Mouse (Mus musculus): ENCODE results near the gene Rgs7bp.

Gene Rgs7bp

GRCm38 (mm10) chr13:105055374-105055773, 644 bp upstream of the Rgs7bp start:
- Histone ChIP-seq H3K4me3 (replicated peaks; ENCODE audit: low read length) (peak overlapping the region; percentile 82; the same call in 1 of the 2 replicates), H3K36me3 (ENCODE audit: insufficient read depth, low read length) (no peaks in the 10 kb centered on the region)
- TF ChIP-seq CTCF (conservative IDR thresholded peaks at IDR 0.05; ENCODE audit: low read length) (no peak), POU5F1 (IDR thresholded peaks at IDR 0.05; ENCODE audit: borderline replicate concordance, low read length) (no peak), NANOG (IDR thresholded peaks at IDR 0.05; ENCODE audit: borderline replicate concordance, low read length) (no peak)

GRCm38 (mm10) chr13:105054941-105055309, 195 bp upstream of the Rgs7bp start:
- H3K36me3 ChIP-seq (ENCODE audit: insufficient read depth, low read length): no peaks in the 10 kb centered on the region
- H3K9me3 ChIP-seq (ENCODE audit: low read length): no peaks in the 10 kb centered on the region
- H3K27me3 ChIP-seq (ENCODE audit: insufficient read depth, low read length): peaks cover 76% of the 10 kb centered on the region
- H3K4me3 ChIP-seq (replicated peaks; ENCODE audit: low read length): peak overlapping the region; percentile 82
- peaks cover 16% of the 10 kb centered on the region for H3K4me1 ChIP-seq (replicated peaks; ENCODE audit: low read depth, low read length)
- TF ChIP-seq NANOG (IDR thresholded peaks at IDR 0.05; ENCODE audit: borderline replicate concordance, low read length) (no peak), POU5F1 (IDR thresholded peaks at IDR 0.05; ENCODE audit: borderline replicate concordance, low read length) (no peak), CTCF (conservative IDR thresholded peaks at IDR 0.05; ENCODE audit: low read length) (no peak)

More at GRCm38 (mm10) chr13:105055374-105055773, 644 bp upstream of the Rgs7bp start:
- Histone ChIP-seq H3K27me3 (ENCODE audit: insufficient read depth, low read length) (peaks cover 76% of the 10 kb centered on the region), H3K4me1 (replicated peaks; ENCODE audit: low read depth, low read length) (peaks cover 16% of the 10 kb centered on the region), H3K9me3 (ENCODE audit: low read length) (no peaks in the 10 kb centered on the region)

- no peak for TF ChIP-seq CTCF (conservative IDR thresholded peaks at IDR 0.05; ENCODE audit: low read length)
- TF ChIP-seq NANOG (IDR thresholded peaks at IDR 0.05; ENCODE audit: borderline replicate concordance, low read length): no peak
- no peak for TF ChIP-seq POU5F1 (IDR thresholded peaks at IDR 0.05; ENCODE audit: borderline replicate concordance, low read length)
- H3K36me3 ChIP-seq (ENCODE audit: insufficient read depth, low read length): no peaks in the 10 kb centered on the region
These were observed 1.1 kb downstream of the Rgs7bp start for GRCm38 (mm10) chr13:105053618-105054017.

GRCm38 (mm10) chr13:105051432-105051831, 3.3 kb downstream of the Rgs7bp start:
- peaks cover 16% of the 10 kb centered on the region for H3K4me1 ChIP-seq (replicated peaks; ENCODE audit: low read depth, low read length)
- no peaks in the 10 kb centered on the region for H3K36me3 ChIP-seq (ENCODE audit: insufficient read depth, low read length)
- H3K4me3 ChIP-seq (replicated peaks; ENCODE audit: low read length): no peak overlapping the region
- H3K9me3 ChIP-seq (ENCODE audit: low read length): no peaks in the 10 kb centered on the region
- H3K27me3 ChIP-seq (ENCODE audit: insufficient read depth, low read length): peaks cover 52% of the 10 kb centered on the region
- TF ChIP-seq POU5F1 (IDR thresholded peaks at IDR 0.05; ENCODE audit: borderline replicate concordance, low read length): no peak
- TF ChIP-seq NANOG (IDR thresholded peaks at IDR 0.05; ENCODE audit: borderline replicate concordance, low read length): no peak
- TF ChIP-seq CTCF (conservative IDR thresholded peaks at IDR 0.05; ENCODE audit: low read length): no peak

More at GRCm38 (mm10) chr13:105053618-105054017, 1.1 kb downstream of the Rgs7bp start:
- Histone ChIP-seq H3K9me3 (ENCODE audit: low read length) (no peaks in the 10 kb centered on the region), H3K4me1 (replicated peaks; ENCODE audit: low read depth, low read length) (peaks cover 16% of the 10 kb centered on the region), H3K27me3 (ENCODE audit: insufficient read depth, low read length) (peaks cover 68% of the 10 kb centered on the region), H3K4me3 (replicated peaks; ENCODE audit: low read length) (peak overlapping the region; percentile 82)

GRCm38 (mm10) chr13:105048662-105049061, 6.1 kb downstream of the Rgs7bp start:
- no peaks in the 10 kb centered on the region for H3K9me3 ChIP-seq (ENCODE audit: low read length)
- H3K4me1 ChIP-seq (replicated peaks; ENCODE audit: low read depth, low read length): peaks cover 5% of the 10 kb centered on the region
- no peak overlapping the region for H3K4me3 ChIP-seq (replicated peaks; ENCODE audit: low read length)
- no peaks in the 10 kb centered on the region for H3K36me3 ChIP-seq (ENCODE audit: insufficient read depth, low read length)
- TF ChIP-seq POU5F1 (IDR thresholded peaks at IDR 0.05; ENCODE audit: borderline replicate concordance, low read length): no peak
- no peak for TF ChIP-seq CTCF (conservative IDR thresholded peaks at IDR 0.05; ENCODE audit: low read length)
- no peak for TF ChIP-seq NANOG (IDR thresholded peaks at IDR 0.05; ENCODE audit: borderline replicate concordance, low read length)
- H3K27me3 ChIP-seq (ENCODE audit: insufficient read depth, low read length): peaks cover 24% of the 10 kb centered on the region

GRCm38 (mm10) chr13:105047377-105047776, 7.4 kb downstream of the Rgs7bp start:
- Histone ChIP-seq H3K27me3 (ENCODE audit: insufficient read depth, low read length) (peaks cover 12% of the 10 kb centered on the region), H3K4me1 (replicated peaks; ENCODE audit: low read depth, low read length) (no peaks in the 10 kb centered on the region), H3K36me3 (ENCODE audit: insufficient read depth, low read length) (no peaks in the 10 kb centered on the region), H3K4me3 (replicated peaks; ENCODE audit: low read length) (no peak overlapping the region), H3K9me3 (ENCODE audit: low read length) (no peaks in the 10 kb centered on the region)
- TF ChIP-seq NANOG (IDR thresholded peaks at IDR 0.05; ENCODE audit: borderline replicate concordance, low read length) (no peak), POU5F1 (IDR thresholded peaks at IDR 0.05; ENCODE audit: borderline replicate concordance, low read length) (no peak), CTCF (conservative IDR thresholded peaks at IDR 0.05; ENCODE audit: low read length) (no peak)

- Histone ChIP-seq H3K27me3 (ENCODE audit: insufficient read depth, low read length) (no peaks in the 10 kb centered on the region), H3K36me3 (ENCODE audit: insufficient read depth, low read length) (no peaks in the 10 kb centered on the region), H3K9me3 (ENCODE audit: low read length) (no peaks in the 10 kb centered on the region), H3K4me3 (replicated peaks; ENCODE audit: low read length) (no peak overlapping the region), H3K4me1 (replicated peaks; ENCODE audit: low read depth, low read length) (no peaks in the 10 kb centered on the region)
- no peak for TF ChIP-seq POU5F1 (IDR thresholded peaks at IDR 0.05; ENCODE audit: borderline replicate concordance, low read length)
- no peak for TF ChIP-seq CTCF (conservative IDR thresholded peaks at IDR 0.05; ENCODE audit: low read length)
- no peak for TF ChIP-seq NANOG (IDR thresholded peaks at IDR 0.05; ENCODE audit: borderline replicate concordance, low read length)
These were observed 10.8 kb downstream of the Rgs7bp start for GRCm38 (mm10) chr13:105043882-105044281.

- H3K27me3 ChIP-seq (ENCODE audit: insufficient read depth, low read length): 0 out of 2 replicates have a peak, but pooled peaks cover 2% of the 10 kb centered on the region
- no peaks in the 10 kb centered on the region for H3K36me3 ChIP-seq (ENCODE audit: insufficient read depth, low read length)
- H3K9me3 ChIP-seq (ENCODE audit: low read length): no peaks in the 10 kb centered on the region
- H3K4me1 ChIP-seq (replicated peaks; ENCODE audit: low read depth, low read length): no peaks in the 10 kb centered on the region
- no peak for TF ChIP-seq NANOG (IDR thresholded peaks at IDR 0.05; ENCODE audit: borderline replicate concordance, low read length)
- TF ChIP-seq CTCF (conservative IDR thresholded peaks at IDR 0.05; ENCODE audit: low read length): no peak
- no peak for TF ChIP-seq POU5F1 (IDR thresholded peaks at IDR 0.05; ENCODE audit: borderline replicate concordance, low read length)
- H3K4me3 ChIP-seq (replicated peaks; ENCODE audit: low read length): no peak overlapping the region
These were observed 16.4 kb downstream of the Rgs7bp start for GRCm38 (mm10) chr13:105038334-105038733.

GRCm38 (mm10) chr13:105037816-105038215, 16.9 kb downstream of the Rgs7bp start:
- 0 out of 2 replicates have a peak, but pooled peaks cover 2% of the 10 kb centered on the region for H3K27me3 ChIP-seq (ENCODE audit: insufficient read depth, low read length)
- TF ChIP-seq NANOG (IDR thresholded peaks at IDR 0.05; ENCODE audit: borderline replicate concordance, low read length) (no peak), POU5F1 (IDR thresholded peaks at IDR 0.05; ENCODE audit: borderline replicate concordance, low read length) (no peak), CTCF (conservative IDR thresholded peaks at IDR 0.05; ENCODE audit: low read length) (no peak)
- H3K4me1 ChIP-seq (replicated peaks; ENCODE audit: low read depth, low read length): no peaks in the 10 kb centered on the region
- no peaks in the 10 kb centered on the region for H3K36me3 ChIP-seq (ENCODE audit: insufficient read depth, low read length)
- no peak overlapping the region for H3K4me3 ChIP-seq (replicated peaks; ENCODE audit: low read length)
- H3K9me3 ChIP-seq (ENCODE audit: low read length): no peaks in the 10 kb centered on the region
